Mouse (Mus musculus): Measurements from ENCODE around the gene Slc7a14.

- TF ChIP-seq CTCF (IDR thresholded peaks at IDR 0.05; ENCODE audit: low read depth) (no peak), EP300 (IDR thresholded peaks at IDR 0.05; ENCODE audit: low read depth) (no peak)
These were observed 18.2 kb downstream of the Slc7a14 start for GRCm38 (mm10) chr3:31291673-31292602.
